Mouse (Mus musculus): ENCODE results near the gene Tmem229b.

- TF ChIP-seq CTCF (IDR thresholded peaks at IDR 0.05) (no peak), POLR2A (IDR thresholded peaks at IDR 0.05; ENCODE audit: insufficient read depth, low read depth, low read length) (no peak), EP300 (IDR thresholded peaks at IDR 0.05; ENCODE audit: insufficient read depth, low read depth, low read length) (no peak)
Measured at GRCm38 (mm10) chr12:78956405-78956804, 51.0 kb downstream of the Tmem229b start.

Measured in heart, adult 2 months (tissue).